Mouse (Mus musculus) lung, embryonic 14.5 days (tissue): Measurements from ENCODE around the gene Gga1. TPM values are rescaled to one million over a fixed set of nuclear protein-coding genes. Genes with fewer than 3 reads are reported as not detected.

Source experiments
- ATAC-seq: fragments of 200-750 bp; cut with Nextera tagmentation; 2 replicates; pipeline ENCODE4 v1.8.0; 2017; ENCODE audit warnings: mild to moderate bottlenecking, moderate TSS enrichment, moderate library complexity; ENCODE audit not compliant: insufficient read depth
- DNase-seq: peaks from one replicate; pipeline ENCODE4 v3.0.0-alpha.2; 2015
- H3K27ac ChIP-seq: fragments of 300-500 bp; sonication (generic); 2 replicates; pipeline ENCODE4 v1.5.1; 2014; ENCODE audit warnings: low read depth, mild to moderate bottlenecking, moderate library complexity
- H3K27me3 ChIP-seq: fragments of 300-500 bp; sonication (generic); 2 replicates; pipeline ENCODE4 v1.6.1; 2014; ENCODE audit warnings: low read length, control low read depth; ENCODE audit not compliant: insufficient read depth
- H3K36me3 ChIP-seq: fragments of 300-500 bp; sonication (generic); 2 replicates; pipeline ENCODE4 v1.6.1; 2014; ENCODE audit warnings: control low read depth; ENCODE audit not compliant: insufficient read depth
- H3K4me1 ChIP-seq: fragments of 300-500 bp; sonication (generic); 2 replicates; pipeline ENCODE4 v1.6.1; 2014; ENCODE audit warnings: antibody characterized with exemption, control low read depth; ENCODE audit not compliant: insufficient read depth
- H3K4me2 ChIP-seq: fragments of 300-500 bp; sonication (generic); 2 replicates; pipeline ENCODE4 v1.6.1; 2014; ENCODE audit warnings: mild to moderate bottlenecking
- H3K4me3 ChIP-seq: fragments of 300-500 bp; sonication (generic); 2 replicates; pipeline ENCODE4 v1.5.1; 2014; ENCODE audit warnings: low read depth, low read length
- H3K9ac ChIP-seq: fragments of 300-500 bp; sonication (generic); 2 replicates; pipeline ENCODE4 v1.6.1; 2014
- H3K9me3 ChIP-seq: fragments of 300-500 bp; sonication (generic); 2 replicates; pipeline ENCODE4 v1.6.1; 2016; ENCODE audit warnings: low read depth, low read length, control low read depth
- CTCF ChIP-seq: IDR thresholded peaks from 2 replicates; pipeline ENCODE4 v1.5.1; 2016; ENCODE audit warnings: antibody characterized with exemption, low read depth
- WGBS: fragments of 180-500 bp; shearing (Covaris S2); extraction: QIAGEN DNeasy Blood & Tissue Kit; methylation state at CpG from one replicate; pipeline ENCODE4 v1.1.7; 2014; 5-methylcytosine and 5-hydroxymethylcytosine counted together
- polyA plus RNA-seq: library from polyadenylated mRNA; unstranded; fragments of >200 nt; fragmentation: Nextera tagmentation; extraction: Ambion mirVana; gene quantifications from 2 replicates; pipeline ENCODE4 v1.2.1, GENCODE M21; 2014

Gene Gga1
- polyA plus RNA-seq, 1 experiment from 2014 or later: 57.0 TPM

DNA sequence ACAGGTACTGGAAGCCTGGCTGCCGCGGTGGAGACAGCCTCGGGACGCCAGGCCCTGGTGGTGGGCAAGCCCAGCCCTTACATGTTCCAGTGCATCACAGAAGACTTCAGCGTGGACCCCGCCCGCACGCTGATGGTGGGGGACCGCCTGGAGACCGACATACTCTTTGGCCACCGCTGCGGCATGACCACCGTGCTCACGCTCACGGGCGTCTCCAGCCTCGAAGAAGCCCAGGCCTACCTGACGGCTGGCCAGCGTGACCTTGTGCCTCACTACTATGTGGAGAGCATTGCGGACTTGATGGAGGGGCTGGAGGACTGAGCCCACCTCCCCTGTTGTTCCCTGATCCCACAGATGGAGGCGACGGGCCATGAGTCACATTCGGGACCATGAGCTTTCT lies 41.1 kb downstream of the Gga1 start:
- no peak for TF ChIP-seq CTCF
- ATAC-seq (no peak), DNase-seq (no peak)
- peaks cover 11% of the 10 kb centered on the region; the same call in 1 of the 2 replicates for H3K4me1 ChIP-seq
- H3K4me2 ChIP-seq: no peak overlapping the region
- H3K4me3 ChIP-seq: no peak overlapping the region
- H3K27me3 ChIP-seq: no peaks in the 10 kb centered on the region
- no peak overlapping the region for H3K27ac ChIP-seq
- 92% methylated on average over 23 of the region's 23 CpGs for WGBS
- H3K36me3 ChIP-seq: peaks cover 24% of the 10 kb centered on the region
- H3K9me3 ChIP-seq: no peaks in the 10 kb centered on the region
- no peak overlapping the region for H3K9ac ChIP-seq

GRCm38 (mm10) chr15:78919914-78920313 lies 42.9 kb downstream of the Gga1 start:
- WGBS: 55% methylated on average over 12 of the region's 12 CpGs

GRCm38 (mm10) chr15:78922700-78923099 lies 45.7 kb downstream of the Gga1 start:
- Histone ChIP-seq H3K4me2 (no peak overlapping the region; the same call in 1 of the 2 replicates), H3K27ac (no peak overlapping the region), H3K4me1 (peaks cover 18% of the 10 kb centered on the region), H3K9ac (no peak overlapping the region), H3K9me3 (no peaks in the 10 kb centered on the region), H3K36me3 (peaks cover 15% of the 10 kb centered on the region), H3K4me3 (no peak overlapping the region), H3K27me3 (no peaks in the 10 kb centered on the region)
- no peak for DNase-seq
- 84% methylated on average over 7 of the region's 7 CpGs for WGBS
- TF ChIP-seq CTCF: no peak
- ATAC-seq: no peak

More at GRCm38 (mm10) chr15:78919914-78920313, 42.9 kb downstream of the Gga1 start:
- peaks cover 24% of the 10 kb centered on the region for H3K36me3 ChIP-seq
- H3K4me3 ChIP-seq: no peak overlapping the region
- H3K27me3 ChIP-seq: no peaks in the 10 kb centered on the region
- no peaks in the 10 kb centered on the region for H3K9me3 ChIP-seq
- ATAC-seq: no peak
- no peak overlapping the region for H3K9ac ChIP-seq
- 0 out of 2 replicates have a peak overlapping the region, but pooled peaks have one; percentile 18 for H3K27ac ChIP-seq
- H3K4me1 ChIP-seq: peaks cover 11% of the 10 kb centered on the region; the same call in 1 of the 2 replicates
- no peak for DNase-seq
- H3K4me2 ChIP-seq: no peak overlapping the region
- TF ChIP-seq CTCF: no peak

GRCm38 (mm10) chr15:78923585-78923984 lies 46.6 kb downstream of the Gga1 start:
- H3K4me3 ChIP-seq: no peak overlapping the region
- H3K36me3 ChIP-seq: peaks cover 9% of the 10 kb centered on the region
- no peak for TF ChIP-seq CTCF
- WGBS: 55% methylated on average over 6 of the region's 6 CpGs
- ATAC-seq (no peak), DNase-seq (no peak)
- H3K27ac ChIP-seq: peak overlapping the region; percentile 18; the same call in 1 of the 2 replicates
- H3K27me3 ChIP-seq: no peaks in the 10 kb centered on the region
- no peaks in the 10 kb centered on the region for H3K9me3 ChIP-seq
- H3K4me2 ChIP-seq: no peak overlapping the region
- H3K4me1 ChIP-seq: peaks cover 18% of the 10 kb centered on the region
- H3K9ac ChIP-seq: 0 out of 2 replicates have a peak overlapping the region, but pooled peaks have one; percentile 16

DNA sequence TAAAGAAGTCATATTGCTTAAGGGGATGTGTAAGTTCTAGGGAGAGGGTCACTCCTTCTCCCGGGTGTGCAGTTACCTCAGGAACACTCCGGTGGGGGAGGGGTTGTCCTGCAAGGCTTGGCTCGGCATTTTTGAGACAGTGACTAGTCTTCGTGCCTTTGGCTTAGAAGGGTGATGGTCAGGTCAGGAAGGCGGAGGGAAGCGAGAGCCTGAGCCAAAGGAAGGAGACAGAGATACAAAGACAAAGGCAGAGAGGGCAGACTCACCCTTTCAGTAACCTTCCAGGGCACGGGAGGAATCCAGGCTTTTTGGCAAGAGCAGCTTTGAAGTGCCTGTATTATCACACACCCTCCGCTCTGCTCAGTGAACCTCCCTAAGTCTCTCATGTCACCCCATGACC lies 48.1 kb downstream of the Gga1 start:
- H3K27ac ChIP-seq: peak overlapping the region; percentile 97
- peak overlapping the region; percentile 70 for H3K4me2 ChIP-seq
- TF ChIP-seq CTCF: no peak
- no peaks in the 10 kb centered on the region for H3K27me3 ChIP-seq
- 18% methylated on average over 8 of the region's 8 CpGs for WGBS
- H3K4me3 ChIP-seq: no peak overlapping the region
- H3K4me1 ChIP-seq: peaks cover 18% of the 10 kb centered on the region
- no peak for ATAC-seq
- no peaks in the 10 kb centered on the region for H3K9me3 ChIP-seq
- no peak for DNase-seq
- peaks cover 11% of the 10 kb centered on the region for H3K36me3 ChIP-seq
- H3K9ac ChIP-seq: 0 out of 2 replicates have a peak overlapping the region, but pooled peaks have one; percentile 40

- DNase-seq: peak; percentile 96
Observed at GRCm38 (mm10) chr15:78926021-78926919, 49.3 kb downstream of the Gga1 start, which contains the start of gene Lgals1. Lgals1 (plus strand) TSS chr15:78926725.

More at GRCm38 (mm10) chr15:78926021-78926919, 49.3 kb downstream of the Gga1 start, which contains the start of gene Lgals1:
- peak within 1 kb of the TSS; percentile 50 for H3K9ac ChIP-seq
- TF ChIP-seq CTCF: no peak
- peak within 1 kb of the TSS; percentile 47 for H3K4me3 ChIP-seq
- peaks cover 15% of the 10 kb centered on the region for H3K36me3 ChIP-seq
- no peaks in the 10 kb centered on the region for H3K27me3 ChIP-seq
- H3K9me3 ChIP-seq: no peaks in the 10 kb centered on the region
- peak; percentile 83 for ATAC-seq
- H3K27ac ChIP-seq: peak within 1 kb of the TSS; percentile 97
- H3K4me2 ChIP-seq: peak within 1 kb of the TSS; percentile 70
- WGBS: 7% methylated on average over 20 of the region's 20 CpGs
- peaks cover 18% of the 10 kb centered on the region for H3K4me1 ChIP-seq
